Mouse (Mus musculus) CH12.LX (cell line): ENCODE results near the gene Cep295.

Experiments used
- CTCF ChIP-seq, 2 experiments: IDR thresholded peaks in 1 of 2; conservative IDR thresholded peaks in 1 of 2; 2 replicates each; pipeline ENCODE4 v1.5.1; 2011 to 2012; ENCODE audit warnings: low read depth in 2 of 2, low read length in 2 of 2, improper control_type of control experiment in 1 of 2, inconsistent platforms in 1 of 2, mild to moderate bottlenecking in 1 of 2, moderate library complexity in 1 of 2
- HCFC1 ChIP-seq: IDR thresholded peaks from 2 replicates; pipeline ENCODE4 v1.6.1; 2012; ENCODE audit warnings: low read depth, mild to moderate bottlenecking, inconsistent platforms, low read length, improper control_type of control experiment
- MXI1 ChIP-seq: IDR thresholded peaks from 2 replicates; pipeline ENCODE4 v1.6.1; 2011; ENCODE audit warnings: mild to moderate bottlenecking, low read depth, low read length, improper control_type of control experiment

DNA sequence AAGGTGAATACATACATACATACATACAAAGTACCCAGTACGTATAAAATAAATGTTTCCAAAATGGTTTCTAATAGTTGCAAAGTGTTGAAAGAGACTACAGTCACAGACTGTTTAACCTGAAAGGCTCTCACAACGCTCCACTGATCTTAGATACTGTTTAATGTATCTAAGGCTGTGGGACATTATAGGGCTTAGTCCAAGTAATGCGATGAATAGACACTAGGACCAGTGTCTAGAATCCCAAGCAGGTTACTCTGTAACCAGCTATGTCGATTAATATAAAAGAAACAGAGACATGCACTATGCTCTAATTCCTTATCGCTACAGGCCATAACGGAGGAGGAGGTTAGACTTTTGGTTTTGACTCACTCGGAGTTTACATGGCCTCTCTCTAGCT is 60.5 kb downstream of the Cep295 start:
- TF ChIP-seq CTCF (conservative IDR thresholded peaks at IDR 0.05 in 1 of 2, IDR thresholded peaks at IDR 0.05 in 1 of 2; ENCODE audit: low read depth in 2 of 2, low read length in 2 of 2), result no peak
- TF ChIP-seq HCFC1, result no peak
- TF ChIP-seq MXI1, result no peak
